Mouse (Mus musculus) kidney, postnatal 25 days (tissue): ENCODE data around the gene Gm20388.
"Not testable (repeated sequence)": the region's sequence is repeated elsewhere in the genome, so short reads cannot be mapped to it uniquely, and the experiment has no call there.

Experiments
- DNase-seq, 2 experiments: peaks; one replicate each; pipeline ENCODE4 v3.0.0; 2021; ENCODE audit warnings: mixed read lengths in 2 of 2

Gene Gm20388

DNA sequence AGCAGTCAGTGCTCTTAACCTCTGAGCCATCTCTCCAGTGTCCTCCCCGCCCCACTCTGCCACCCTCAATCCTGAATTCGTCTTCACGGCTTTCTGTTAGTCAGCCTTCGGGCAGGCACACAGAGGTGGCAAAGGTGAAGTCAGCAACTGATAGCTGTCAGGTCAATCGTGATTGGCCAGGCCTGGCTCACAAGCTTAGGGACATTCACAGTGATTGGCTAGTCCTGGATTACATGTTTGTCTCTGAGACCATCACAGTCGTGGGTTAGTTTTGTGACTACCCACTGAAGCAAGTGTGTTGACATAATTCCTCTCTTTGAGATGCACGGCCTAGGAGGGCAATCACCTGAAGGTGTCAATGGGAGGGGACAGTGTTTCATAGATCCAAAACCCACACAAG lies 3542.7 kb downstream of the Gm20388 start:
- no peak for DNase-seq

DNA sequence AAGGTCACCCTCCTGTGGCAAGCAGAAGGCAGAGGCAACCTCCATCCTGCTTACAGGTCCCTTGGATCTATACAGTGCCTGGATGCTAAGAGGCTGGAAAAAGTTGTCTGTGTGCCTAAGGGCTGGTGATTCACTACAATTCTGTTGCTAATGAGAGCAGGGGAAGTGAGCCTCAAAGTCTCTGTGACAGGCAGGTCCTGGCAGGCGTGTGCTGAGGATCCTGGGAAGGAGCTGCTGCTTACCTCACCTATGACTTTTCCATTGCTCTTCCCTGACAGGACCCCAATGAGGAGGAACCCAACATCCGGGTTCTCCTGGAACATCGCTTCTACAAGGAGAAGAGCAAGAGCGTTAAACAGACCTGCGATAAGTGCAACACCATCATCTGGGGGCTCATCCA lies 3543.3 kb downstream of the Gm20388 start:
- DNase-seq: no peak

DNA sequence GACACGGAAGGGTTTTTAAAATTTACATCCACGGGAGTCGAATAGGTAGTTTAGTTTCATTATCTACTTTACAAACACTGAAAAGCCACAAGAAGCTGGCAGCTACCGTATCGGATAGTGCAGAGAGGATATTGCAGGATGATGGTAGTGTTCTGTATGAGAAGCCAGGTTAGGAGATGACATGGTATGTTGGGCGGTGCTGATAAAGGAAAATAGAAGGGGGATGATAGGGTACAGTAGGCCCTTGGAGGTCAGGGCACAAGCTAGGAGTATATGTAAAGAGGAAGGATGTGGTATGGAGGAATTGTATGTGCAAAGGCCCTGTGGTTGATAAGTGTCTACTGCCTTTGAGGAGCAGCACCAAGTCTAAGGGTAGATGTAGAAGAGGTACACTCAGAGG lies 3543.9 kb downstream of the Gm20388 start:
- DNase-seq: no peak

- DNase-seq: no peak
These were observed 3553.0 kb downstream of the Gm20388 start for GRCm38 (mm10) chr8:123463651-123464050.

DNA sequence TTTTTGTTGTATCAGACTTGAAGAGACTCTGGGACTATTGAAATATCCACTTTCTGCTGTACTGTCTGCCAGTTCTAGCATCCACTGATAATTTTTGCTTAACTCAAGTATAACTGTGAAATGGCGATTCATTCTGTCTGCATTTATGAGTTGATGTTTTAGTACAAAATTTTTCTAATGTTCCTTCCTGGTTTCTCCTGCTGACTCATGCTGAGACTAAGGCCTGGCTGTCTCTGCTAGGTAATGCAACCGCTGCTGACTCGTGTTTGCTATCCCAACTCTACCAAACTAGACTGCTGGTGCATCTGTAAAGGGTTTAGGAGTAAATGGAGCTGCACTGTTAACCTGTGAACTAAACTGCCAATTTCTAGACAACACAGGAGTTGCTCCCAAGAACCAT lies 3556.8 kb downstream of the Gm20388 start:
- DNase-seq: no peak

DNA sequence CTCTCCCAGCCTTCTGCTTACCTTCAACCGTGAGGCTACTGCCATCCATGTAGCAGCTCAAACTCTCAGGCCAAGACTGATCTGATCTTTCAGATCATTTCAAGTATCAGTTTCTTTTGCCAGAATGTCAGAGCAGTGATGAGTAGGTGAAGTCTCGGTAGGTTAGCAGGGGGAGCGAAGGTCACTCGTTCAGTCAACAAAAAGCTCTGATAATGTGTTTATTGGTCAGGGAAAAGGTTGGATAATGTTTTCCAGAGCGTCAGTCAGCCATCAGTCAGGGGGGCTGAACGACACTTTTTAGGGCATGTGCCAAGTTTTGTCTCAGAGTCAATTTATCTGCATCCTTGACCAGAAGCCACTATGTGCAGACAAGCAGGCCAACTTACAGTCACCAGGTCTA lies 3562.3 kb downstream of the Gm20388 start:
- not testable (repeated sequence) for DNase-seq

- not testable (repeated sequence) for DNase-seq
These were observed 3563.9 kb downstream of the Gm20388 start for GRCm38 (mm10) chr8:123474549-123474948.

DNA sequence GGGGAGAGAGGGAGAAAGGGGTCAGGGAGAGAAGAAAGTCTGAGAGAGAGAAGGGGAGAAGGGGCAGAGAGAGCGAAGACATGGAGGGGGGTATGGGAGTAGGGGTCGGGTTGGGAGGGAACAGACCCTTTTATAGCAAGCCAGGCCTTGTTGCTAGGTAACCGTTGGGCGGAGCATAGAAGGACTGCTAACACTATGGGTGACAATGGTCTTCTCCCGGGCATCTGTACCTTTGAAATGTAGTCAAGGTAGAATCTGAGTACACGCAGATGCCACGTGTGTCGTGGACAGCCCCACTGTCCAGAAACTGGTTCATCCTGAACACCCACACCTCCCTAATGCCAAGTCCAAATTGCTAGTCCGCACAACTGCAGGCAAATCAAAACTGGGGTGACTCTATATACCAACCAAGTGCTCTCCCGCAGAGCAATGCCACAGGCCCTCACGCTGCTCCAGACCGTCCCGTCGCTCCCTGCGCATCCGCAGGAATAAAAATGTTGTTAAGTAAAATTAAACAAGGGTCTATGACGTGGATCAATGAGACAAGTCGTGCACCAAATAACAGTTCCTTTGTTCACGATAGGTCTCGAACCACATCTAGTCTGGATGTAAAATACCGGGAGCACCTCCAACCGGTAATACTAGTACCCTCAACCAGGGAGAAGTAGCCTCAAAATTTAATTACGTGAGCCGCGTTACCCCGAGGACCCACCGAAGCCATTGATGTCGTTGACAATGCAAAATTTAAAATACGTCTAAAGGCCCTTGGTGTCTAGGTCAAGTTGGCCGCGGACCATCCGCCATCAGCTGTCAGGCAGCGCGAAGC lies 3566.5 kb downstream of the Gm20388 start:
- DNase-seq: no peak

DNA sequence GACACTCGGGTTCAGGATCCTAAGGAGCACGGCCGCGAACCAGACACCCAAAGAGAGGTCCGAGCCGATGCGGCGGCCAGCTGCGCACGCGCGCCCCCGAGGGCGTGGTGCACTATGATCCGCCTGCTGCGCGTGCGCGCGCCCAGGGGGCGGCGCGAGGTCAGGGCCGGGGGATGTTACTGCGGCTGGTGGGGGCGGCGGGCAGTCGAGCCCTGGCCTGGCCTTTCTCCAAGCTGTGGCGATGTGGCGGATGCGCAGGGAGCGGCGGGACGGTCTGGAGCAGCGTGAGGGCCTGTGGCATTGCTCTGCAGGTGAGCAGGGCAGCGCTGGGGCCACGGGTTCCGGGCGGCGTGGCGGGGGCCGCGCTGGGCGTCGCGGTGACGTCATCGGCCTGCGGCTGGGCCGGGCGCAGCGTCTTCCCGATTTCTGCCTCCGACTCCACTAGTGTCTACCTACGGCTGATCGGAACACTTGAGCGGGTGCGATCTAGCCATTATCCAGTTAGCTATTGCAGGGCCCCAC lies 3567.2 kb downstream of the Gm20388 start, which contains the start of gene Afg3l1:
TSS of gene Afg3l1 (plus strand) at position 167 of the 522 bp plus-strand sequence.
- peak; percentile 94 to 96 for DNase-seq

DNA sequence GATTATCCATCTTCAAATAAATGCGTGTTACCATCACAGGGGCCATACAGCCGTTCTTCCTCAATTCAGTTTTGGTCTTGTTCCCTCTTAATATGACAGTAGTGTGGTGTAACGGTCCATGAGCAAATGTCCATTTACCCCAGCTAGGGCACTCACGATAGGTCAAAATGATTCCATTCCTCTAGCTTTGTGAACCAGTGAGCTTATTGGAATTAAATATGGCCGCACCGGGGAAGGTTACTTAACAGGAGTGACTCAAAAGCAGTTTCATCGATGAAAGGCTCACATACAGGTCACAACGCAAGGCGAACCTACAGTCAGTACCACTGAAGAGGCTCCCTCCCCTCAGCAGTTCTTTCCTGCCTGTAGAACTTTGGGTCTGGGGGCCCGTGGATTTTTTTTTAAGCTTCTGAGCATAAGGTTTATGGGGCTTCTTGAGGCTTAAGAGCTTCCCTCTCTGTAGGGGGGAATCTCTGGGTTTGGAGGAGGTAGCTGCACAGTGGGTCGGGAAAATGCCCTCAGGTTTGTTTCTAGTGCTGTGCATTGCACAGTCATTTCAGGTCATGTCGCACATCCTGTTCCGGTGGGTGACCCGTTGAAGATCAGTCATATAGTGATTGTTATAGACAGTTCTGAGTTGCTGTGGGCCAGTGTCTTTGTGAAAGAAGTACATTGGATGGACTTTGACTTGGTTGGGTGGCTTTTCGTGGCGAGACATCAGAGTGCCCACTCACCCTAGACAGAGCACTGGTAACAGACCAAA lies 3568.0 kb downstream of the Gm20388 start:
- no peak for DNase-seq

- DNase-seq: no peak
These were observed 3572.0 kb downstream of the Gm20388 start for GRCm38 (mm10) chr8:123482627-123483026.

GRCm38 (mm10) chr8:123491280-123492075 lies 3580.8 kb downstream of the Gm20388 start:
- no peak for DNase-seq

DNA sequence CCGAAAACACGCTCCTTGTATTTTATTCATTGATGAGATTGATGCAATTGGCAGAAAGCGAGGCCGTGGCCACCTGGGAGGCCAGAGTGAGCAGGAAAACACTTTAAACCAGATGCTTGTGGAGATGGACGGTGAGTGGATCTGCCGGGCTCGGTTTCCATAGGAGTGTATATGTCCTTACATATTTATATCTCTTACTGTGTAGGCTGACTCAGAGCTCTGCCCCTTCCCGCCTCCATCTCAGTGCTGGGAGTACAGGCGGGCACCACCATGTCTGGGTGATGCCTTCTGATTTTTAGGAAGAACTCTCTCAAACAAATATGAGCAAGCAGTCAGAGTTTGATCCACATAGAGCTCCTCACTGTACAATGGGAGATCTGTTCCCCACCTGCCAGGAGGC lies 3582.3 kb downstream of the Gm20388 start:
- no peak for DNase-seq

- no peak for DNase-seq
These were observed 3587.1 kb downstream of the Gm20388 start for GRCm38 (mm10) chr8:123497699-123498098.

DNA sequence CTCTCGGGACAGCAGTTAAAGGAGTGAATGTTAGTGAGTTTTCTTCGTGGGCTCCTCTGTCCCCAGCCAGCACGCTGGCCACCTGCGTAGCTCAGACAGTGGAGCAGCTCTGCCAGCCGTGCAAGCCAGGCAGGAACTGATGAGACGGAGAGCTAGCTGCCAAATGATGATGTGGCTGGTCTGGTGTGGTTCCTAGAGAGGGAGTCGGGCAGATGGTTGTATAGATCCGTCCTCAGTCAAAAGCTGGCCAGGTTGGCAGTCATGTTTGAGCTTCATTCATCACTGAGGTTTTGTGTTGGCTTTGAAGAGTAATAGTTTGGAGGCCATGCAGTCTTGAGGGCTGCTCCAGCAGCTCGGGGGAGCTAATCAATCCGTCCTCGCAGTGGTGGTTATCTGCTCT lies 3588.3 kb downstream of the Gm20388 start:
- no peak for DNase-seq

GRCm38 (mm10) chr8:123499556-123499955 lies 3588.9 kb downstream of the Gm20388 start:
- no peak for DNase-seq

DNA sequence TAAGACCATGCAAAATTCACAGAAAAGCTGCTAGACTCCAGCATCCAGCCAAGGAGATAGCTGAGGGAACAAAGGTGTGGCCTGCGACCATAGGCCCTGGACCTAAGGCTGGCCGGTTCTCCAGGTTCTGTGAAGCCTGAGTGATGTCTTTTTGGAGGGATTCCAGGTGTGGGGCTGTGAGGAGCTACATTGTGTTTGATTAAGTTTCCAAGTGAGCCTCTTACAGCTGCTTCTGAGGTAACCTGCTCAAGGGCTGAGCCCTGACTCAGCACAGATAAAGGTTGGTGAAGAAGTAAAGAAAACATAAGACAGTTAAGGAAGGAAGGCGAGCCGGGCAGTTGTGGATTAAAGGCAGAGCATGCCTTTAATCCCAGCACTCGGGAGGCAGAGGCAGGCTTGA lies 3591.6 kb downstream of the Gm20388 start:
- DNase-seq: no peak

GRCm38 (mm10) chr8:123503801-123504467 lies 3593.3 kb downstream of the Gm20388 start:
- DNase-seq: no peak

DNA sequence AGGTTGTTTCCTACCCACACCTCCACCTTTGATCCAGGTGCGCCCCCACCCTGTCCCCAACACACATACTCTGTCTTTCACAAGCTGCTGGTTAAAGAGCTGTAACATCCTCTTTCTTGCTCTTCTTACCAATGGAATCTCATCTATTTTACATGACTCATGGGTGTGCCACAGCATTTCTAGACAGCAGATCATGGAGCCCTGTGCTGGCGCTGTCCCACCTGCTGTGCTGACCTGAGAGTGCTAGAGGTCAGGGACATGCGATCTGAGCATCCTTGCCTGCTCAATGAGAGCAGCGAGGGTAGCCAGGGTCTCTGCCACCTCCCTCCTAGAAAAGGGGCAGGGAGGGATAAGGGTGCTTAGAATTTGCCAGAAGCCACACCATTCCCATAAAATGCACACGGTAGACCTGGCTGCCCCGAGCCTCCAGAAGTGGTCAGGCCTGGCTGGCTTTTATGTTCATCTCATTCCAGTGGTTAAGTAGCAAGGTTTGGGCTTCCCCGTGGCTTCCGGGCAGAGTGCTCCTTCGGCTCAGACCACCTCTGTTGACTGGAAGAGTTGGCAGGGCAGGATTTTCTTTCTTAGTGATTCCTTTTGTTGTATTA lies 3594.1 kb downstream of the Gm20388 start:
- DNase-seq: no peak

DNA sequence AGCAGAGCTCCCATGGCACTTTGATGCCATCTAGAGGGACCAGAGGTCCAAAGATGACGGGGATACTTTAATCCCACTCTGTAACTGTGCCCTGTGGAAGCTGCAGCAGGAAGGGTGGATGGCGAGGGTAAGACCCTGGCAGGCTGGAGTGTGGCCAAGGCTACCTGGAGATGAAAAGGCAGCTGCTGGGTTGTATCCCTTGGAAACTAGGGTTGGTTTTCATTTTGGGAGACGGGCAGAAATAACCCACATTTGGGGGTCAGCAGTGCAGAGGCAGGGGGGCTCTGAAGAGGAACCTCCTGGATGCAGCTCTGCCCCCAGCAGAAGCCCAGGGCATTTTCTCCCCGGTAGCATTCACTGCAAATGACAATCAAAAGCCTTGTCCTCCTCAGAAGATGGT lies 3594.6 kb downstream of the Gm20388 start:
- DNase-seq: no peak

- no peak for DNase-seq
These were observed 3595.1 kb downstream of the Gm20388 start for GRCm38 (mm10) chr8:123505695-123506094.

GRCm38 (mm10) chr8:123507153-123507552 lies 3596.5 kb downstream of the Gm20388 start:
- DNase-seq: no peak
